Mouse (Mus musculus) lung, postnatal 10 days (tissue): ENCODE results near the gene Ccn6.
"Not testable (repeated sequence)": the region's sequence is repeated elsewhere in the genome, so short reads cannot be mapped to it uniquely, and the experiment has no call there.

Experiments
- DNase-seq: peaks from one replicate; pipeline ENCODE4 v3.0.0; 2021

Ccn6 gene

DNA sequence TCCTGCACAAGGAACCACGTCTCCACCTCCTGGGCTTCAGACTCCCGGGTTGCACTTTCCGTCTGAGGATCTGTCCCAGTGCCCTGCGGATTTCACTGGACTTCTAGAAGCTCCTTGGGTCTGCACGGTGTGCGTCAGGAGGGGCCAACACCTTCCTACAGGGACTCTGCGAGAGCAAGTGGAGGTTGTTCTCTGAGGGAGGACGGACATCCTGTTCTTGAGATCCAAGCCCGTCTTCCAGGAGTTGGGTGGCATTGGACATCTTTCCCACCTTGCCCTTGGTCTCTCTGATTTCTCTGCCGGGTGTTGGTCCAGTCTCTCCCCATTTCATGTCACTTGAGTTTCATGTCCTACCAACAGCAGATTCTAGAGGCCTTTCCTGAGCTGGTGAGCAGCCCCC, at the start of gene Ccn6:
TSS of gene Ccn6 (minus strand) at position 101 of the 400 bp plus-strand sequence.
- DNase-seq, result no peak

DNA sequence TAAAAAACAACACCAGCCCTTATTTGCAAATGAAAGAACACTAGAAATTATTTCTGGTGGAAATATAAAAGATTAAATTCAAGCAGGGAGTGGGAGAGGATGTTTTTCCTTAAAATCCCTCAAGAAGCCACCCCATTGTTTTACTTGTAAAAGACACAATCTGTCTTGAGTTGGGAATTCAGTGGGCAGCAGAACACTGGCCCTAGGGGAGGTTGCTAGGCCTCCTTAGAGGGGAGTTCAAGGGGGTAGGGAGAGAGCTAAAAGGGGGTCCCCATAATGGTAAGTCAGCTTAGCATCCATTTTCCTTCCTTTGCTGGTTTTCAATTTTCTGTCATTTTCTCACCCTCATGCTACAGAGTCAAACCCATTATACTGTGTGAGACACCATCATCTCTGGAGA, 46.4 kb upstream of the Ccn6 start:
- no peak for DNase-seq

DNA sequence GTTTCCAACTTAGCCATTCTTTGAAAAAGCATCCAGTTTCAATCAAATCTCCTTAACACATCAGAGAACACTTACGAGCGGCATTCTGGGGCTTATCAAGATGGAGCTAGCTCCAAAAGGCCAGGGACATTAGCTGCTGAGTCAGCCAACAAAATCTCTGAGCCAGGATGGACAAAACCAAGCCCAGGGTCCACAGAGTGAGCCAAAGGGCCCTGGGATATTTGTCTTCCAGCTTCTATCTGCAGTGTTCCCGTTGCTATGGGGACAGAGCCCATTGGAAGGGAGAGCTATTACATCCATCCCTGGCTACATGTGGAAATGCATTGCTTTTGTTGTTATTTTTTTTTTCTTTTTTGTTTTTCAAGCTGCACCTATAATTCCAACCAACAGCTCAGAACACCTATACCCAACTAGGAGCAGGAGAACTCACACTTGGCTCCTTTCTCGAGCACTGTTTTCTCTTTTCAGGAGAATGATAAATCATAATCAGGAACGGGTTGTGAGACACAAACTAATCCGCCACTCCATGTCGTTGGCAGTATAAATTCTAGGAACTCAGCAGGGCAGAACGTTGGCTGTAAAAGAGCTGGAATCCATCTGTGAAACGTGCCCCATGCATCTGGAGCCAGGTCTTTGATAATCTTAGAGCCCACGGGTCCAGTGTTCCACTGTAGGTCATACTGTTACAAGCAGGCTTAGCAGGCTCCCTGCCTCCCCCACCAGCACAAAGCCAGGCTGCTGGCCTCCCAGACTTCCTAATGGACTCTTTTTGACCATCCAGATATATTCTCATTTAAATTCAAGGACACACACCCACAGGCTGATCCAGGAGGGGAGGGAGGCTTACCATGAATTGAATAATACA, 45.8 kb upstream of the Ccn6 start:
- peak; percentile 39 for DNase-seq

DNA sequence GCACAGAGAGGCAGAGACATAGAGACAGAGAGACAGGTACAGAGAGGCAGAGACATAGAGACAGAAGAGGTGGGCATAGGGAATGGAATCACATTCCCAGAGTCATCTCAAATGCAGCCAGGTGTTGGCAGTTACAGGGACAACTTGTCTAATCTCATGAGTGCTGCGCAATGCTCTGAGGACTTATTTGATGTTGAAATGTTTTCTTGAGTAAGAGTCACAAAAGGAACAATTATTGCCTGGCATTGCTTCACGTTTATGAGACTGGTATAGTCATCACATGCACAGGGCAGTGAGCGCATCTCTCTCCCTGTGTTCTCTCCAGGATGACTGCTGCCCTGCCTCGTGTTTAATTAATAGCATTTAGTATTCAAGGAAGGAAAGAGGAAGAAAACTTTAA, 45.1 kb upstream of the Ccn6 start:
- no peak for DNase-seq

DNA sequence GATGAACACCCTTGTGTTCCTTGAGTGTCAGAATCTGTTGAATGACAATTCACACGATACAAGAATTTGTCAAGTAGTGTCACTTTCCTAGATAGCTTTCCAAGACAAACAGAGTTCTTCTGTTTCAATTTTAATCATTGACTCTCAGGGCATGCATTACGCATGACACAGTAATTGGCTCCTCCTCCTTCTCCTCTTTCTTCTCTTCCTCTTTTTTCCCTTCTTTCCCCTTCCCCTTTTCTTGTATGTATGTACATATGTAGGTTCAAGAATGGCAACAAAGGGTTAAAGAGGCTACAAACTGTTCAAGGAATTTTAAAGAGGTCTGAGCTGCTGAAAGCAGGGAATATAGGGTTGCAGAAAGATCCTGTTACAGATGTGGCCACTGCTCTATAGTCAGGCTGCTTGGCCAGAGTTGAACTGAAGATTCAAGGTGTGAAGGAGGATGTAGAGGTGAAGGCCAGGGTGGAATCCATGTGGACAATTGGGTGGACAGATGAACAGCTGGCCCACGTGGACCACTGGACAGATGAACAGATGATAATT, 43.8 kb upstream of the Ccn6 start:
- no peak for DNase-seq

DNA sequence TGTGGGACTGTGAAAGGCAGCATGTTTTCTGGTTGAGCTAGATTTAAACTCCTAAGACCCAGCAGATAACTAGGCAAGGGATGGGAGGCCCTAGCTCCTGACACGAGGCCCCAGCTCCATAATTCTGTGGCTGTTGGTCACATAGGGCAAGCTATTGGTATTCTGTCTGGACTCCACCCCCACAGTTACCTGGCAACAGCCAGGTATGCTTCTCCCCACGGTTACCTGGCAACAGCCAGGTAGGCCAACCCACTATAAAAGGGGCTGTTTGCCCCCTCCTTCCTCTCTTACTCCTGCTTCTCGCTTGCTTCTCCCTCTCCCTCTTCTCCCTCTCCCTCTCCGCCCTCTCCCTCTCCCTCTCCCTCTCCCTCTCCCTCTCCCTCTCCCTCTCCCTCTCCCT, 38.9 kb upstream of the Ccn6 start:
- no peak for DNase-seq

DNA sequence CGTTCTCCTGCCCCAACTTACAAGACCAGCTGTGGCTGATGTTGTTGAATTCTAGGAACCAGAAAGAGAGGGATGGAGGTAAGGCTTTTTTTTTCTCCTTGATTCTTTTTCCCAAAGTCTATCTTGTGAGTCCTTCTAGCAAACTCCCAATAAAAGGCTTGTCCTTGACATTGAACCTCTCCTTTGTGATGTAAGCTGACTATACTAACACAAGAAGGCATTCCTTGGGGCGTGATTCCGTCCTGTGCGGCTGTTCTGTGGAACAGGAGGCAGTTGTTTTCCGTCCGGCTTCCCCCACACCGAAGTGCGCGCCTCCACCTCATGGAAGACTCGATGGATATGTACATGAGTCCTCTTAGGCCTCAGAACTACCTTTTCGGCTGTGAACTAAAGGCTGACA, 34.6 kb upstream of the Ccn6 start:
- not testable (repeated sequence) for DNase-seq

DNA sequence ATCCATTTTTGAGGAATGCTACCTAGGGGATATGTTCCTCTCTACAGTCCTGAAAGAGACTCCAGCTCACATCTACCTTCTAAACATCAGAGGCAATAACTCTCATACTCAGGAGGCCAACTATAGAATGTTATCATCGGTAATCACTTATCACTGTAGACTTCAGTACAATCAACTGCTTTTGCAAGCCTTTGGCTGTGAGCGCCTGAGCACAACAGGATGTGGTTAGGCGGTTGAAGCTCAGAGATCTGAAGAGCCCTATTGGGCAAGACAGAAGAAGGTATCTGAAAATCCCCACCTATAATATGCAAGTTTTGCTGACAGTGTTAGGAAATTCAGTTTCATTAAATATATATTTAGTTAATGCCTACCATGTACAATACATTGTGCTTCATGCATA, 29.1 kb upstream of the Ccn6 start:
- no peak for DNase-seq

DNA sequence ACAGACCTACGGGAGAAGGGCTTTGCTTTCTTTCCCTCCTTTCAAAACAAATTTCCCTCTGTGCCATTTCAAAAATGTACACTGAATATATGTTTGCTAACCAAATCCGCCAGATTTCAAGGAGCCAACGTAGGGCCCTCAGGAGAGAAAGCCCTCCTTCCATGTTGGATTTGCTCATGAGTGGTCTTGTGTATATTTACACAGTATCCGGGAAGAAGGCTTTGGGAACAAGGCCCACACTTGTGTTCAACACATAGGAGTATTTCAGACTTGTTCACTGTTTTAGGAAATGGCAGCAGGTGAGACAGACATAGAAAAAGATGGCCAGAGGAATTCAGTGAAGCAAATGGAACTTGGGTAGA, 21.9 kb upstream of the Ccn6 start:
- DNase-seq, result no peak

DNA sequence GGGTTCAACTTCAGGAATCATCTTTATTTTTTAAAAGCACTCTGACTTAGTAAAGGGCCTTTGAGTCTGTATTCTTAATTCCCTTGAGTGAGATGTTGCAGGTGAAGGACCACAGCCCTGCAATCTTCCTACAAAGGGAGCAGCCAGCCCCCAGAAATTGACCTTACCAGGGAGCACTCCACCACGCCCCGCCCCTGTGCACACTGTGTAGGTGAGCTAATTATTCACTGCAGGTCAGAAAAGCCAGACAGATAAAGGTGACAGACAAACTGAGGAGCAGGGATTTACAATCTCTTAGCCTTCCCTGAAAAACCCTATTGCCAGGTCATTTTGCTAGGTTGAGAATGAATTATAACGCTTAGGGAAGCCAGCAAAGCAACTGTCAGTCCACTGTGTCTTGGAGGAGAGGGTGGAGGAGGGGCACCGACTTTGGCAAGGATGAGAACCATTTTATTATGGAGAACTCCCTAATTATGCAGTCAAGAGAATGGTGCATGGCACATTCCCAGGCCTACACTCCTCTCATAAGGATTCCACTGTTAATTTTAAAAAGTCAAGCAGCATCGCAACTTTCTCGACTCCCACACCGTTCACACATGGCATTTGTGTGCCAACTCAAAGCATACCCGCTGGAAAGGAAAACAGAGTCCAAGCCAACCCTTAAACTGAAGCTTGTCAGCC, 21.4 kb upstream of the Ccn6 start:
- DNase-seq, result no peak

DNA sequence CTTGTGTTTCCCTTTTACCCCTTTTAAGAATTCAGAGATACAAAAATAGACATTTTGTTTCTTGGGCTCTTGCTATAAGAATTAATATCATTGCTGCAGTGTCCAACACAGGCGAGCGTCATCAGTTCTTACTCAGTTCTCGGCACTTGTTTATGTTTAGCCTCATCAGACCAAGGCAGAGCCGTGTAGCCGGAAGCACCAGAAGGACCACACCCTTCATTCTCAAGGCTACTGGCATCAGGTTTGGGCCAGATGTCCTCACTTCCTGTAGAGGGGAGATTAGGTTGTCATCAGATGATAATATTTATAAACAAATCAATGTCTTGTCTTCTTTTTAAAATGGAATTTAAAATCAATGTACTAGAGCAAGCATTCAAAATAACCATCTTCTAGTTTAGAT, 13.4 kb upstream of the Ccn6 start:
- DNase-seq, result peak; percentile 54

DNA sequence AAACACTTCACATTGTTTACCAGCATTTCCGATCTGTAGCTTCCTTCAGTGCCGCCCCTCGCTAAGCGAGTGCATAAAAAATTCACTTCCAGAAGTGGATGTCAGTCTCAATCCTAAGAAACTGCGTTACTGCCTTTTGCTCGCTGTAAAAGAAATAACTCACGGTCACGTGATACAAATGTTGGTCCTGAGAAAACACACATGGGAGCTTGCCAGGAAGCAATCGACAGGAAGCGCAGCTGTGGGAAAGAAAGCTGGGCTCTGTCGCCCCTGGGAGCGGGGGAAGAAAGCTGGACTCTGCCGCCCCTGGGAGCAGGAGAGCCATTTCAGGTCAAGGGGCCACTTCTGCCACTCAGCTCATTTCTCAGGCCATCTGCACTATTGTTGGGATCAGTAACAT, 9.5 kb upstream of the Ccn6 start:
- DNase-seq, result peak; percentile 80

DNA sequence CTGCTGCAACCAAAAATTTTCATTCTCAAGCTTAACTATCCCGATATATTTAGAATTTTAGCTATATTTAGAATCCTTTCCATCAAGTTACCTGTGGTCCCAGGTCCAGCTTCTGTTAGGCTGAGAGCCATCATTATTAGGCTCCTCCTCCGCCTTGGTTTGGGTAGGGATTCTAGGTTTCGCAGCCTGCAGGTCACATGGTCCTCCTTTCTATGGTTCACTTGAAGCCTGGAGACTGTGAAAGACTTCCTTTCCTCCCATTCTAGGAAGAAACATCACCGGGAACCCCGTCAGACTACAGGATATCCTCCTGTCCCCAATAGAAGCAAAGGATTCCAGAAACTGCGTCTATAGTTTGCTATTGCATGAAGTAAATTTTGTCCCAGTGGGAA, 8.9 kb upstream of the Ccn6 start:
- no peak for DNase-seq

DNA sequence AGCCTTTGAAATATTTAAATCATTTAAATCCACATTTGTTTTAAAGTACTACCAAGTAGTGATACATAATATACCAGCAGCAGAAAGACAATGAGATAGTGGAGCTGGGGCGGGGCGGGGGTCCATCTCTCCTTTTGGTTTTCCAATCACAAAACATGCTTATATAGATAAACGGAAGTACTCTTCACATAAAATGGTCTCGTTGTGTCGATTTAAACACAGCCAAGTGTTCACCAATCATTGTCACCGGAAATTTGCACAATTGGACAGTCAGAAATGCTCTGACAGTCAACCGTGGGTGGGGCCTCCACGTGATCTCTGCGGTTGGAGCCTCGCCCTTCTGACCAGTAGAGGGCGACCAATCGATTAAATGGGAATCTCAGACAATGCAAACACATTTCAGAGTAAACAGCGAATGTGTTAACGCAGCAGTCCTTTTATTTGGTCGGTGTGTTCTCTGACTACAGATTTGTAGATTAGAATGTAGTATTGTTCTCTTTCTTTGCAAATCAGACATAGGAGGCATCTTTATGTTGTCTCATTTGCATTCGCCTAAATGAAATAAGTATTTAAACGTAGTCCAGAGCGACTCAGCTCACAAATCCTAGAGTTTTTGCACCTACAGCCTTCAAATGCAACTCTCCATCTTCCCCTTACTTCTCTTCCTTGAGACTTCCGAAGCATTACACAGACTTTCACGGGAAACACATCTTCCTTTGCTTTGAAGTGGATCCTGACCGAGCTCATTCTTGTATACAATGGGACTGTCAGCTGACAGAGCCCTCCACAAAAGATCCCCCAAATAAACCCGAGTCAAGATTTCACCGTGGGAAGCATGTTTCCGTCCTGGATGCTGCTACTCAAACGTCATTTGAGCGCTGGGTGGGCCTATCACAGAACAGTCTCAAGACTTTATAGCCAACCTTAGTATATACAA, 8.3 kb upstream of the Ccn6 start:
- DNase-seq, result peak; percentile 95

DNA sequence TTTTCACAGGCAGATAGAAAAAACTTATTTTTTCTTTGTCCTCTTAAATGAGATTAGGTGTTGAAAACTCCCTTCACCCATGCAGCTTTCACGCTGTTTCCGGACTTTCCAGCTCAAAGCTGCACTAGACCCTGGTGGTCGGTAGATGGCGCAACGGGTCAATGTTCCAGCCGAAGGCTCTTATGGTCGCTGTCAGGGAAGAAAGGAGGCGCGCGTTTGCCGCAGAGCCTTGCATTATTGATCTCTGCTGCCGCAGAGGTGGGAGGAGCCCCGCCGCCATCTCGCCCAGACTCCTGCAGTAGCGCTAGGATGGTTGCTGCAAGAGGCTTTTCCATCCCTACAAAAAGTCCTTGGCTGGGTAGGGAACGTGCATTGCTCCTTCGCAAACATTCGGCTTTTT, 7.5 kb upstream of the Ccn6 start:
- DNase-seq, result peak; percentile 94

DNA sequence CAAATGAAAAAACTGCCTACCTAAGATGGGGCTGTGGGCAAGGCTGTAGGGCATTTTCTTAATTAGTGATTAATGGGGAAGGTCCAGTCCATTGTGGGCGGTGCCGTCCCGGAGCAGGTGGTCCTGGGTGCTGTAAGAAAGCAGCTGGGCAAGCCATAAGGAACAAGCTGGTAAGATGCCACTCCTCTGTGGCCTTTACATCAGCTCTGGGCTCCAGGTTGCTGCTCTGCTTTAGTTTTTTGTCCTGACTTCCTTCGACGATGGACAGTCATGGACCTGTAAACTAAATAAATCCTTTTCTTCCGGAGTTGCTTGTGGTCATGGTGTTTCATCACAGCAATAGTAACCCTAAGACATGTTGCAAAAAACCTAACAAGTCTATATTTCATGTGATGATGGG, 7.1 kb upstream of the Ccn6 start:
- no peak for DNase-seq

DNA sequence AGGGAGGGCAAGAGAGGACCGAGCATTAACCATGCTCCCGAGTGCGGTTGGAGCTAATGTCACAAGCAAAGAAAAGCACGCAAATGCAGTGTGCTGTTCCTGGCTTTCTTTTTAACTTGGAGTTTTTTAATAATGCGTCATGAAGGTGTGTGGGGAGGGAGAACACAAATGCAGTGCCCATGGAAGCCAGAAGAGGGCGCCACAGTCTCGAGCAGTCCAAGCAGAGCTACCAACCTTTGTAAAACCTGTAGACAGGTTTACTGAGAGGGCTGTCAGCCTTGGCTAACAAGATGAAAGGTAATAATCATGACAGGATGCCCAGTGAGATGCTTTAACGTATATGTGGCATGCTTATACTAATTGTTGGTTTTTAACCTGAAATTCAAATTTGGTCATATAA, 6.6 kb upstream of the Ccn6 start:
- peak; percentile 80 for DNase-seq

DNA sequence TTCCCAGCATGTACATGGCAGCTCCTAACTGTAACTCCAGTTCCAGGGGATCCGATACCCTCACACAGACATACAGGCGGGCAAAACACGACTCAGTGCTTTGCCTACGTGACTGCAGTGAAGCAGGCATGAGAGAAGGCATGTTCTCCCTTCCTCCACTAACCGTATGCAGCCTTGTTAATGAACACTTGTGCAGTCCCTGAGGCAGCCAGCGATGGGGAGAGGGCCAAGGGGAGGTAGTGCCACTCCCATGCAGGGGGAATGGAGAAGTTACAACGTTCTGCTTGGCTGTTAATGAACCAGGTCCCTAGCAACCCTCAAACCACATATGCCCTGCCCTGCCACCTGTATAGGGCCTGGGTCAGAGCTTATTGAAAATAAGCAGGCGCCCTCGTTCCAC, 6.0 kb upstream of the Ccn6 start:
- no peak for DNase-seq

DNA sequence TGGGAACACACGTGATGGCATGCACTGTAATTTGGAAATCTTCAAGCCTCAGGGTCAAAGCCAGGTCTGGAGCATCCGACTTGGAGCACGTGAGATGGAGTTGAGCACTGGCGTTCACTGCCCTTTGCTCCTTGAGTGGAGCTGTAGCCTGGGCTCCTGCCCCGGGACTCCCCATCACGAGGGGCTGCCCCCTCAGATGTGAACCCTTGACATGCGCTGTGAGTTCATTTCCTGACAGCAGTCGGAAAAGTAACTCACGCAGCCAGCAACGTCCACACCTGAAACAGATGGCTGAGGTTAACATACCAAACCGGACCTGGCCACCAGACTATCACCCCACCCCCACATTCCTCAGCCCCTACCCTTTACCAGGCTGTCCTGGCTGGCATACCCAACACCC, 4.0 kb upstream of the Ccn6 start:
- DNase-seq, result no peak

DNA sequence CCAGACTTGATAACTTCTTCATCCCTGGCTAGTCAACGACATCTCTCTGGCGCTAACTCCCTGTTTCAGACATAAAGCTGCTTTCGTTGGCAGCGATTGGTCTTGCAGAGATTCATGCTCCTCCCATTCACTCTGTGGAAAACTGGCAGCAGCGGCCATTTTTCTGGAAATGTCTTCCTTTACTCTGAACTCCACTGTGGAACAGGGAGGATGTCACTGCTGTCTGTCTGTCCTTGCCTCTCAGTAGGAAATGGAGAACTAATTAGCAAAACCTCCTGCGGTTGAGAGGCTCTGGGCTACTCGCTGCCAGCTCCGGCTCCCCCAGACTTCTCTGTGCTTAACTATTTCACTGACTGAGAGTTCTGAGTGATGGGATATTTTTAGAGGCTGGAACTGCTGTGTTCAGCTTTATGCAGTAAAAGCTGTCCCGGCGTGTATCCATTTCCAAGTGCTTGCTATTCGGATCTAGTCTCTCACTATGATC, 2.1 kb upstream of the Ccn6 start:
- peak; percentile 71 for DNase-seq

DNA sequence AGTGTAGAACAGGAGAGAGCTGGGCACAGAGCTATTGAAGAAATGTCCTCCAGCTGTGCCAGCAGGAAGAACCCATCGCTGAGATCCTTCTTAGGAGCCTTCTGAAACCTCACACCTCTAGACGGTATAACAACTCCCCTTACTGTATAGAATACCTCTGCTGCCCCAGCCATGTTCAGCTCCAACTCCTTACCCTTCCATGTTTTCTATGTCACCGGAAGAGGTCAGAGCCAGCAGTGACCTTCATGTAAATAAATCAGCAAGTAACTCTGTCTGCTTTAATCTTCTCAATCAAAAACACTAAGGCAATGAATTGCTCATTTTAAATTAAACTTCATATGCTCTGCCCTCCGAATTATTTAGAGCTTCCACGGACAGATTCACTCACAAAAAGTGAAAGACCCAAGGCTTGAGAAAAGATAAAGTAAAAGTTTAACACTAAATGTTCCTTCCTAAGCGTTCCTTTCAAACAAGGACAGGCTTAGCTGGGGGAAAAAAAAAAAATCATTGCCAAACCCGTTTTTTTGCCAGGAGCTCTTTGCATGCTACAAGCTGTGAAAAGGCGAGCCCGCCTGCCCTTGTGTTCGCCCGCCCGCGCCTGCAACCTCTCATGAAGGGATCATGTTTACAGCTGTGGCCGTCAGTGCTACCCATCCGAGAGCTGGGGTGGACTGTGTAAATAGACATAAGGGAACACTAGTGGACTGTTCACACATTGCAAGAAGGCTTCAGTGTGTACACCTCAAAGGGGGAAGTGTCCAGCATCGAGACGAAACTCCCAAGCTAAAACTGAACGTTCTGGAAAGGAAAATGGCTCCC, 719 bp downstream of the Ccn6 start:
- peak; percentile 40 for DNase-seq

DNA sequence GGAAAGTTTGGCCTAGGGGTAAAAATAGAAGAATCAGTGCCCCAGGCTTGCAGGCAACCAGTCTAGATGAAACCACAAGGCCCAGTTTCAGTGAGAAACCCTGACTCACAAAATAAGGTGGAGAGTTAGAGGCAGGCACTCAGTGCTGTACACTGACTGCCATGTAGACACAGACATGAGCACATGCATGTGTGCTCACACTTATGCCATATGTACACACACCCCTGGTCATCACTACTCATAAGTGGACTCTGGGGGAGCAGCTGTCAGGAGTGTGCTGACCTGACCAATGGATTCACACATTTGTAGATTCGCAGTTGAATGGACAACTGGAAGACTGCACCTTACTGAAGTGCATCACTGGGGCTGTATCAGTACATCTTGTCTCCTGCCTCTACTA, 2.2 kb downstream of the Ccn6 start:
- no peak for DNase-seq
